Mouse (Mus musculus) embryonic stem cell, embryonic (primary cell): ENCODE results near the gene Cuedc2.

Experiments
- CTCF ChIA-PET, 4 experiments: fragments of 300-600 bp in 2 of 4; fragments of 350-600 bp in 2 of 4; sonication (Branson Sonifier 250); formaldehyde crosslinking; loops; one replicate each; lab custom pipeline; 2022; ENCODE audit warnings: inconsistent platforms in 2 of 4; lab: Charles Lee
- POLR2A ChIA-PET, 4 experiments: fragments of 300-600 bp in 2 of 4; fragments of 350-600 bp in 2 of 4; sonication (Branson Sonifier 250); formaldehyde crosslinking; loops; one replicate each; lab custom pipeline; 2022; ENCODE audit warnings: antibody characterized with exemption in 4 of 4, inconsistent platforms in 1 of 4; lab: Charles Lee

Cuedc2 gene

GRCm38 (mm10) chr19:46287566-46287965 is 50.9 kb downstream of the Cuedc2 start:
- ChIA-PET CTCF (interaction anchor here in 3 of 4 experiments (0.8 to 2.2 kb wide), 5 partner anchors 13 to 152 kb away, joined by 3 to 10 read pairs (median 3); no protein-coding TSS in a partner anchor), POLR2A (no interaction called here)

DNA sequence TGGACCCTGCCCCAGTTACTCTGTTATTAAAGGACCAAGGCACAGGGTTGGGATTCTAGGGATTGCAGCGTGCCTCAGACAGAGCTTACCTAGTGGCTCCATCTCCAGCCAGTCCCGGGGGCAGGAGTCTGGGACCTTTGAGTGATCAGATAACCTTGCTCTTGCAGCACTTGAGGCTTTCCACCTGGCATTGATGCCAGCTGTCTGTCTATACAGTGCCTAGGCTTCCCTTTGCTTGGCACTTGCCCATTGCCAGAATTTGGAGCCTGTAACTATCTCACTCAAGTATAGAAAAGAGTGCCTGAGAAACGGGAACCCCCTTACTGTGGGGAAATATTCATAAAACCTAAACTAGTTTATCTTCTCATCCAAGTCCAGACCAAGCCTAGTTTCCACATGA is 51.6 kb downstream of the Cuedc2 start:
- ChIA-PET POLR2A (interaction anchor here in 1 of 4 experiments (1.2 kb wide), 1 partner anchor 130 kb away, joined by 3 read pairs; no protein-coding TSS in a partner anchor), CTCF (interaction anchor here (0.6 to 2.2 kb wide), 5 partner anchors 12 to 152 kb away, joined by 3 to 10 read pairs (median 4); no protein-coding TSS in a partner anchor)

GRCm38 (mm10) chr19:46286047-46286446 is 52.5 kb downstream of the Cuedc2 start:
- ChIA-PET CTCF (interaction anchor here (0.6 to 1.6 kb wide), 5 partner anchors 18 to 214 kb away, joined by 3 to 12 read pairs (median 5); partner anchors contain the start of gene Nfkb2 (in 2 of the 4)), POLR2A (interaction anchor here in 1 of 4 experiments (1.2 to 1.4 kb wide), 2 partner anchors 39 to 129 kb away, joined by 3 read pairs; no protein-coding TSS in a partner anchor)

- CTCF ChIA-PET, result interaction anchor here (0.6 to 1.6 kb wide), 6 partner anchors 18 to 214 kb away, joined by 3 to 12 read pairs (median 4); partner anchors contain the start of gene Nfkb2 (in 2 of the 4)
These were observed 52.9 kb downstream of the Cuedc2 start for GRCm38 (mm10) chr19:46285631-46286030.

GRCm38 (mm10) chr19:46284686-46285085 is 53.8 kb downstream of the Cuedc2 start:
- ChIA-PET POLR2A (interaction anchor here in 1 of 4 experiments (1.1 to 1.3 kb wide), 2 partner anchors 16 to 28 kb away, joined by 3 to 4 read pairs; no protein-coding TSS in a partner anchor), CTCF (interaction anchor here in 2 of 4 experiments (0.8 to 1.6 kb wide), 4 partner anchors 9 to 149 kb away, joined by 3 to 5 read pairs (median 4); partner anchors contain the start of gene Nfkb2 (in 1 of the 2))

More at GRCm38 (mm10) chr19:46285631-46286030, 52.9 kb downstream of the Cuedc2 start:
- POLR2A ChIA-PET, result interaction anchor here in 1 of 4 experiments (0.8 to 1.4 kb wide), 4 partner anchors 11 to 128 kb away, joined by 3 read pairs; no protein-coding TSS in a partner anchor

DNA sequence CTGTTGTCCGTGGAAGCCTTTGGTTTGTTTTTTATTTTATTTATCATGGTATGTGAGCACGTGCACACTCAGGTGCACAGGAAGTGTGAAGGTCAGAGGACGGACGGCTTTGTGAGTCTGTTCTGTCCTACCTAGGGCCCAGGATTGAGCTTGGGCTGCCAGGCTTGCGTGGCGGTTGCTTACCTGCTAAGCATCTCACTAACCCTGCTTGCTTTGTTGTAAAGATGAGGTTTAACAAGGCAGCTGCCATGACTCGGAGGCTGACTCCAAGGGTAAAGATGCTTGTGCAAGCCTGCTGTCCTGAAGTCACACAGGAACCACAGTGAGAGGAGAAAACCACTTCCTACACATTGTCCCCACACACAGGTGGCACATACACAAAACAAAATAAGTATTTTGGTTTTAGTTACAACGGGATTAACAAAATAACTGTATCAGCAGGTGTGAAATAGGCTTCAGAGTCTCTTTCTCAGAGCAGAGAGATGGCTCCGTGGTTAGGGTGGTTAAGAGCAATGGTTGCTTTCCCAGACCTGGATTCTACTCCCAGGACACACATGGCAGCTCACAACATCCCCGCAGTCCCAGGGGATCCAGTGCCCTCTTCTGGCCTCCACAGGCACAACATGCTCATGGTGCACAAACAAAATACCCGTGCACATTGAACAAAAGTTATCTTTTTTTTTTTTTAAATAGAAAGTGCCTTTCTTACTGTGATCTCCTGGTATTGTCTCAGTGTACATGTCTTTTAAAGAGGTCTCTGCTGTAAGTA is 56.2 kb downstream of the Cuedc2 start:
- ChIA-PET CTCF (interaction anchor here (0.5 to 2.8 kb wide), 36 partner anchors 8 to 412 kb away, joined by 3 to 32 read pairs (median 4); partner anchors contain the start of genes Nfkb2 (in 2 of the 4), Elovl3 (in 1 of the 4), Fbxl15 (in 1 of the 4) and Gbf1 (in 1 of the 4)), POLR2A (interaction anchor here in 3 of 4 experiments (0.7 to 1.3 kb wide), 8 partner anchors 20 to 147 kb away, joined by 3 read pairs; partner anchors contain the start of gene Nfkb2 (in 1 of the 3))
